Mouse (Mus musculus): ENCODE results near the gene Onecut3. TPM values are rescaled to one million over a fixed set of nuclear protein-coding genes. Genes with fewer than 3 reads are reported as not detected.

The Onecut3 gene
- total RNA-seq, 2 experiments from 2014 or later: not detected

- intact Hi-C loops (cut with DNase I): no loop called here
- H3K27ac ChIP-seq: no peak overlapping the region
- no peak overlapping the region for H3K4me3 ChIP-seq
- DNase-seq: no peak
- TF ChIP-seq CTCF (IDR thresholded peaks at IDR 0.05): no peak
Observed at GRCm38 (mm10) chr10:80543873-80544272, 49.2 kb downstream of the Onecut3 start.

GRCm38 (mm10) chr10:80545590-80545989 lies 51.0 kb downstream of the Onecut3 start:
- intact Hi-C loops (cut with DNase I): no loop called here
- Histone ChIP-seq H3K4me3 (no peak overlapping the region), H3K27ac (no peak overlapping the region)
- TF ChIP-seq CTCF (IDR thresholded peaks at IDR 0.05): no peak
- no peak for DNase-seq

GRCm38 (mm10) chr10:80546945-80547344 lies 52.3 kb downstream of the Onecut3 start:
- intact Hi-C loops (cut with DNase I): no loop called here
- TF ChIP-seq CTCF (IDR thresholded peaks at IDR 0.05): no peak
- Histone ChIP-seq H3K4me3 (no peak overlapping the region), H3K27ac (no peak overlapping the region)
- DNase-seq: no peak

- Histone ChIP-seq H3K27ac (no peak overlapping the region), H3K4me3 (no peak overlapping the region)
- no peak for DNase-seq
- no peak for TF ChIP-seq CTCF (IDR thresholded peaks at IDR 0.05)
- intact Hi-C loops (cut with DNase I): no loop called here
Observed at GRCm38 (mm10) chr10:80547539-80547938, 52.9 kb downstream of the Onecut3 start.

GRCm38 (mm10) chr10:80548428-80549006 lies 53.9 kb downstream of the Onecut3 start:
- Histone ChIP-seq H3K27ac (no peak overlapping the region), H3K4me3 (no peak overlapping the region)
- intact Hi-C loops (cut with DNase I): loop anchor here (2.0 kb wide), 1 partner anchor 102 kb away; no protein-coding TSS in a partner anchor
- TF ChIP-seq CTCF (IDR thresholded peaks at IDR 0.05): peak; percentile 83
- peak; percentile 79 for DNase-seq

- Histone ChIP-seq H3K27ac (no peak overlapping the region), H3K4me3 (no peak overlapping the region)
- no peak for DNase-seq
- TF ChIP-seq CTCF (IDR thresholded peaks at IDR 0.05): no peak
- intact Hi-C loops (cut with DNase I): loop anchor here (2.0 kb wide), 1 partner anchor 102 kb away; no protein-coding TSS in a partner anchor
Observed at GRCm38 (mm10) chr10:80549279-80549678, 54.6 kb downstream of the Onecut3 start.

GRCm38 (mm10) chr10:80552364-80552763 lies 57.7 kb downstream of the Onecut3 start:
- no peak overlapping the region for H3K27ac ChIP-seq
- DNase-seq: no peak
- intact Hi-C loops (cut with DNase I): loop anchor here (5.0 kb wide), 1 partner anchor 40 kb away; no protein-coding TSS in a partner anchor
- TF ChIP-seq CTCF (IDR thresholded peaks at IDR 0.05): no peak
- H3K4me3 ChIP-seq: no peak overlapping the region

GRCm38 (mm10) chr10:80553575-80553974 lies 58.9 kb downstream of the Onecut3 start:
- no peak overlapping the region for H3K27ac ChIP-seq
- no peak for DNase-seq
- intact Hi-C loops (cut with DNase I): loop anchor here (5.0 kb wide), 1 partner anchor 41 kb away; no protein-coding TSS in a partner anchor
- H3K4me3 ChIP-seq: no peak overlapping the region
- TF ChIP-seq CTCF (IDR thresholded peaks at IDR 0.05): no peak

GRCm38 (mm10) chr10:80553997-80554396 lies 59.4 kb downstream of the Onecut3 start:
- Histone ChIP-seq H3K4me3 (no peak overlapping the region), H3K27ac (no peak overlapping the region)
- no peak for TF ChIP-seq CTCF (IDR thresholded peaks at IDR 0.05)
- intact Hi-C loops (cut with DNase I): loop anchor here (5.0 kb wide), 1 partner anchor 42 kb away; no protein-coding TSS in a partner anchor
- no peak for DNase-seq

GRCm38 (mm10) chr10:80557346-80557965 lies 62.8 kb downstream of the Onecut3 start:
- intact Hi-C loops (cut with DNase I): no loop called here
- peak; percentile 80 for TF ChIP-seq CTCF (IDR thresholded peaks at IDR 0.05)
- peak overlapping the region; percentile 59 for H3K27ac ChIP-seq
- 0 out of 2 replicates have a peak overlapping the region, but pooled peaks have one; percentile 7 for H3K4me3 ChIP-seq
- peak; percentile 80 for DNase-seq

- no peak overlapping the region for H3K27ac ChIP-seq
- DNase-seq: no peak
- intact Hi-C loops (cut with DNase I): no loop called here
- no peak for TF ChIP-seq CTCF (IDR thresholded peaks at IDR 0.05)
- H3K4me3 ChIP-seq: peak overlapping the region; percentile 23
Observed at GRCm38 (mm10) chr10:80559431-80559830, 64.8 kb downstream of the Onecut3 start.

GRCm38 (mm10) chr10:80560621-80561020 lies 66.0 kb downstream of the Onecut3 start:
- intact Hi-C loops (cut with DNase I): no loop called here
- no peak for TF ChIP-seq CTCF (IDR thresholded peaks at IDR 0.05)
- Histone ChIP-seq H3K4me3 (peak overlapping the region; percentile 81), H3K27ac (peak overlapping the region; percentile 97)
- no peak for DNase-seq

GRCm38 (mm10) chr10:80561116-80561944 lies 66.7 kb downstream of the Onecut3 start, which contains the start of gene Rexo1:
Gene Rexo1 (minus strand): TSS chr10:80561560.
- intact Hi-C loops (cut with DNase I): no loop called here
- Histone ChIP-seq H3K4me3 (peak within 1 kb of the TSS; percentile 81), H3K27ac (peak within 1 kb of the TSS; percentile 97)
- peak; percentile 94 for DNase-seq
- peak; percentile 81 for TF ChIP-seq CTCF (IDR thresholded peaks at IDR 0.05)

All from gastrocnemius, adult 2 months (tissue).